Mouse (Mus musculus) forebrain, embryonic 13.5 days (tissue): ENCODE measurements around the gene Vps13c. TPM values are rescaled to one million over a fixed set of nuclear protein-coding genes. Genes with fewer than 3 reads are reported as not detected.

Experiments
- ATAC-seq: fragments of 200-750 bp; cut with Nextera tagmentation; 2 replicates; pipeline ENCODE4 v1.8.0; 2017
- H3K27ac ChIP-seq: fragments of 300-500 bp; sonication (generic); 2 replicates; pipeline ENCODE4 v1.5.1; 2015; ENCODE audit warnings: inconsistent platforms, mild to moderate bottlenecking, moderate library complexity
- H3K27me3 ChIP-seq: fragments of 300-500 bp; sonication (generic); 2 replicates; pipeline ENCODE4 v1.6.1; 2015; ENCODE audit warnings: mild to moderate bottlenecking, inconsistent platforms
- H3K36me3 ChIP-seq: fragments of 300-500 bp; sonication (generic); 2 replicates; pipeline ENCODE4 v1.6.1; 2015; ENCODE audit warnings: mild to moderate bottlenecking, inconsistent platforms; ENCODE audit not compliant: poor library complexity, severe bottlenecking
- H3K4me1 ChIP-seq: fragments of 300-500 bp; sonication (generic); 2 replicates; pipeline ENCODE4 v1.6.1; 2015; ENCODE audit warnings: inconsistent platforms
- H3K4me2 ChIP-seq: fragments of 300-500 bp; sonication (generic); 2 replicates; pipeline ENCODE4 v1.6.1; 2015; ENCODE audit warnings: inconsistent platforms, mild to moderate bottlenecking, moderate library complexity
- H3K4me3 ChIP-seq: fragments of 300-500 bp; sonication (generic); 2 replicates; pipeline ENCODE4 v1.5.1; 2015; ENCODE audit warnings: mild to moderate bottlenecking, inconsistent platforms
- H3K9ac ChIP-seq: fragments of 300-500 bp; sonication (generic); 2 replicates; pipeline ENCODE4 v1.6.1; 2015; ENCODE audit warnings: mild to moderate bottlenecking, inconsistent platforms
- H3K9me3 ChIP-seq: fragments of 300-500 bp; sonication (generic); replicated peaks from 2 replicates; pipeline ENCODE4 v1.6.1; 2016; ENCODE audit warnings: inconsistent platforms
- WGBS: fragments of 180-500 bp; shearing (Covaris S2); methylation state at CpG from one replicate; pipeline ENCODE4 v1.1.7; 2015; 5-methylcytosine and 5-hydroxymethylcytosine counted together
- polyA plus RNA-seq: library from polyadenylated mRNA; unstranded; fragments of >200 nt; fragmentation: Nextera tagmentation; extraction: Ambion mirVana; gene quantifications from 2 replicates; pipeline ENCODE4 v1.2.1, GENCODE M21; 2015

Gene Vps13c
- polyA plus RNA-seq, 1 experiment from 2014 or later: 8.1 TPM

GRCm38 (mm10) chr9:67837311-67837710, 2.9 kb upstream of the Vps13c start:
- H3K36me3 ChIP-seq: no peaks in the 10 kb centered on the region
- H3K4me2 ChIP-seq: no peak overlapping the region
- 89% methylated on average over 2 of the region's 2 CpGs for WGBS
- H3K27me3 ChIP-seq: peaks cover 19% of the 10 kb centered on the region
- H3K4me1 ChIP-seq: peaks cover 12% of the 10 kb centered on the region
- no peak overlapping the region for H3K4me3 ChIP-seq
- no peak overlapping the region for H3K27ac ChIP-seq
- ATAC-seq: no peak
- H3K9me3 ChIP-seq: no peaks in the 10 kb centered on the region
- no peak overlapping the region for H3K9ac ChIP-seq

- WGBS: 83% methylated on average over 5 of the region's 5 CpGs
- no peaks in the 10 kb centered on the region for H3K27me3 ChIP-seq
- no peak overlapping the region for H3K4me3 ChIP-seq
- no peaks in the 10 kb centered on the region for H3K9me3 ChIP-seq
- peaks cover 11% of the 10 kb centered on the region for H3K4me1 ChIP-seq
- H3K4me2 ChIP-seq: no peak overlapping the region
- no peak overlapping the region for H3K27ac ChIP-seq
- ATAC-seq: no peak
- H3K9ac ChIP-seq: no peak overlapping the region
- H3K36me3 ChIP-seq: no peaks in the 10 kb centered on the region
These were observed 2.6 kb downstream of the Vps13c start for GRCm38 (mm10) chr9:67842797-67843196.

DNA sequence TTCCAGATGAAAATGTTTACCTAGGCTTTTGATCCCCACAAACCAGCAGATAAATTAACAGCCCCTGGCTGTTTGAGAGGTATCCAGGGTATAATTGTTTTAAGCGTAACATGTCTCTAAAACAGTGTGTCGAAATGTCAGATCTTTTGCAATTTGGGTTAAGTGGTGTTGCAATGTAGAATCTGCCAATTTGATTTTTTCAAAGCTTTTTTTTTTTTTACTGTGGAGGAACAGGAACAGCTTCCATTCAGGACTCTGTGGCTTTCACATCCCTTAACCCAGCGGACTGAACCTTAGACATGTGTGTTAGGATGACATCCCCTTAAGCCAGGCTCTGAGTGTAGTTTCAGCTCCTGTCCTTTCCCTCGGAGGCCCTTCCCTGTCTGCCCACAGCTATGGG, 4.8 kb downstream of the Vps13c start:
- Histone ChIP-seq H3K9ac (no peak overlapping the region), H3K27me3 (no peaks in the 10 kb centered on the region), H3K4me1 (peaks cover 7% of the 10 kb centered on the region), H3K36me3 (no peaks in the 10 kb centered on the region), H3K9me3 (no peaks in the 10 kb centered on the region), H3K4me3 (no peak overlapping the region), H3K4me2 (no peak overlapping the region), H3K27ac (no peak overlapping the region)
- no peak for ATAC-seq
- 89% methylated on average over 4 of the region's 4 CpGs for WGBS

GRCm38 (mm10) chr9:67845648-67846047, 5.5 kb downstream of the Vps13c start:
- 87% methylated on average over 5 of the region's 5 CpGs for WGBS
- H3K4me2 ChIP-seq: no peak overlapping the region
- H3K9me3 ChIP-seq: no peaks in the 10 kb centered on the region
- H3K4me1 ChIP-seq: peaks cover 6% of the 10 kb centered on the region
- no peak overlapping the region for H3K4me3 ChIP-seq
- no peaks in the 10 kb centered on the region for H3K36me3 ChIP-seq
- ATAC-seq: no peak
- no peak overlapping the region for H3K27ac ChIP-seq
- H3K27me3 ChIP-seq: no peaks in the 10 kb centered on the region
- no peak overlapping the region for H3K9ac ChIP-seq

- no peaks in the 10 kb centered on the region for H3K36me3 ChIP-seq
- no peak overlapping the region for H3K4me3 ChIP-seq
- no peak for ATAC-seq
- WGBS: 96% methylated on average over 2 of the region's 2 CpGs
- H3K27me3 ChIP-seq: no peaks in the 10 kb centered on the region
- no peak overlapping the region for H3K4me2 ChIP-seq
- H3K9ac ChIP-seq: no peak overlapping the region
- H3K9me3 ChIP-seq: no peaks in the 10 kb centered on the region
- no peak overlapping the region for H3K27ac ChIP-seq
- H3K4me1 ChIP-seq: peaks cover 2% of the 10 kb centered on the region
These were observed 5.9 kb downstream of the Vps13c start for GRCm38 (mm10) chr9:67846089-67846488.

DNA sequence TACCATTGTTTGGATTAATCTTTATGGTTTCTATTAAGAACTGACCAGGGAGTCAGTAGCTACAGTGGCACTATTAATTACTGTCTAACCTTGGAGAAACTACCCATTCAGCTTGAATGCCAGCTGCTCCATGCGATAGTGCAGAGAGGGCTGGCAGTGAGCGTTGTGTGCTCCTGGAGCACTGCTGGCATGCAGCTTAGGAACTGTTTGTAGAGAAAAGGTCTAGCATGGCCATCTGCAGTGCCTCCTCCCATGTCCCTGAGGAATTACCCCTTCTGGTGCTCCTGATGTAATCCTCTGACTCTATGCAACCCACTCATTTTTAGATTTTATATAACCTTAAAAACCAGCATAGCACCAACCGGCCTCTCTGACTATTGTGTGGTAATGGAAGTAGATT, 7.4 kb downstream of the Vps13c start:
- no peak overlapping the region for H3K9ac ChIP-seq
- WGBS: 79% methylated on average over 3 of the region's 3 CpGs
- H3K4me2 ChIP-seq: no peak overlapping the region
- ATAC-seq: no peak
- no peak overlapping the region for H3K4me3 ChIP-seq
- no peaks in the 10 kb centered on the region for H3K9me3 ChIP-seq
- no peaks in the 10 kb centered on the region for H3K27me3 ChIP-seq
- H3K27ac ChIP-seq: no peak overlapping the region
- no peaks in the 10 kb centered on the region for H3K36me3 ChIP-seq
- no peaks in the 10 kb centered on the region for H3K4me1 ChIP-seq

- Histone ChIP-seq H3K4me2 (no peak overlapping the region), H3K27ac (no peak overlapping the region), H3K4me1 (no peaks in the 10 kb centered on the region), H3K9ac (no peak overlapping the region), H3K27me3 (no peaks in the 10 kb centered on the region), H3K9me3 (no peaks in the 10 kb centered on the region), H3K36me3 (peaks cover 4% of the 10 kb centered on the region; the same call in 1 of the 2 replicates), H3K4me3 (no peak overlapping the region)
- no peak for ATAC-seq
- WGBS: 84% methylated on average over 12 of the region's 12 CpGs
These were observed 9.2 kb downstream of the Vps13c start for GRCm38 (mm10) chr9:67849397-67849796.

DNA sequence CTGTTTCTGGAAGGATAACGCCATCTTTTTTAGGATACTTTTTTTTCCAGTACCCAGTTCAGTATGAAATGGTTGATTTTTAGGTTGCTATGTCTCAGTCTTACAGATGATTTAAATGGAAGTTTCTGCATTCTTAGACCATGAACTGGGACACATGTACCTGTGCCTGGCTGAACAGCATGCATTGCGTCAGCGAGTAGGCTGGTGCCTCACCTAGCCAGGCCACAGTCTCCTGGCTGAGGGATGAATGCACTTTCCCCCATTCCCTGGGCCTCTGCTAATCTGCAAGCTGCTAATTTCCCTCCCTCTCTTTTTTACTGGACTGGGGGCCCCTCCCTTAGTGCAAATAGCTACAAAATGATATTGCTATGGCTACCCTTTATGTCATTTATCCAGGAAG, 9.7 kb downstream of the Vps13c start:
- Histone ChIP-seq H3K4me1 (no peaks in the 10 kb centered on the region), H3K36me3 (peaks cover 6% of the 10 kb centered on the region), H3K27ac (no peak overlapping the region), H3K9ac (no peak overlapping the region), H3K9me3 (no peaks in the 10 kb centered on the region), H3K4me3 (no peak overlapping the region), H3K4me2 (no peak overlapping the region), H3K27me3 (no peaks in the 10 kb centered on the region)
- WGBS: 94% methylated on average over 3 of the region's 3 CpGs
- ATAC-seq: no peak

DNA sequence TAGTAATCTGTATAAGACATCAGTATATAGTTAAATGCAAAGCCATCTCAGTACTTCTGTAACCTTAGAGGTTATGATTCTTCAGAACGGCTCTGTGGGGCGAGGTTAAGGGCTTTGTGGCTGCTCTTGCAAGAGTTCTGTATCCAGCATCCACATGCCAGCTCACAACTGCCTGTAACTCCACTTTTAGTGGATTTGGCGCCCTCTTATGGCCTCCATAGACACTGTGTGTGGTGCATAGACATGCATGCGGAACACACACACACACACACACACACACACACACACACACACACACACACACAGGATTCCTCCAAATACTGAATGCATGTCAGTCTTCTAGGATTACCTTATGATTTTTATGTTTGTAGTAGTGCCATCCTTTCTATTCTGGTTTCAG, 11.0 kb downstream of the Vps13c start:
- WGBS: 76% methylated on average over 4 of the region's 4 CpGs
- ATAC-seq: no peak
- no peak overlapping the region for H3K4me3 ChIP-seq
- no peaks in the 10 kb centered on the region for H3K4me1 ChIP-seq
- no peak overlapping the region for H3K4me2 ChIP-seq
- H3K27ac ChIP-seq: no peak overlapping the region
- no peaks in the 10 kb centered on the region for H3K27me3 ChIP-seq
- H3K9ac ChIP-seq: no peak overlapping the region
- peaks cover 11% of the 10 kb centered on the region for H3K36me3 ChIP-seq
- H3K9me3 ChIP-seq: no peaks in the 10 kb centered on the region

- ATAC-seq: no peak
- Histone ChIP-seq H3K27me3 (no peaks in the 10 kb centered on the region), H3K4me3 (no peak overlapping the region), H3K4me2 (no peak overlapping the region), H3K9me3 (no peaks in the 10 kb centered on the region), H3K4me1 (no peaks in the 10 kb centered on the region), H3K27ac (no peak overlapping the region), H3K36me3 (peaks cover 12% of the 10 kb centered on the region), H3K9ac (no peak overlapping the region)
- WGBS: 91% methylated on average over 2 of the region's 2 CpGs
These were observed 20.1 kb downstream of the Vps13c start for GRCm38 (mm10) chr9:67860273-67860672.

GRCm38 (mm10) chr9:67863332-67863731, 23.1 kb downstream of the Vps13c start:
- no peak for ATAC-seq
- Histone ChIP-seq H3K27ac (no peak overlapping the region), H3K9ac (no peak overlapping the region), H3K4me3 (no peak overlapping the region), H3K27me3 (no peaks in the 10 kb centered on the region), H3K36me3 (0 out of 2 replicates have a peak, but pooled peaks cover 3% of the 10 kb centered on the region), H3K9me3 (no peaks in the 10 kb centered on the region), H3K4me2 (no peak overlapping the region), H3K4me1 (peaks cover 7% of the 10 kb centered on the region; the same call in 1 of the 2 replicates)
- 91% methylated on average over 5 of the region's 5 CpGs for WGBS

- H3K4me1 ChIP-seq: peaks cover 7% of the 10 kb centered on the region; the same call in 1 of the 2 replicates
- no peaks in the 10 kb centered on the region for H3K9me3 ChIP-seq
- H3K9ac ChIP-seq: no peak overlapping the region
- H3K27me3 ChIP-seq: no peaks in the 10 kb centered on the region
- WGBS: 34% methylated on average over 4 of the region's 4 CpGs
- H3K4me3 ChIP-seq: no peak overlapping the region
- ATAC-seq: no peak
- H3K36me3 ChIP-seq: 0 out of 2 replicates have a peak, but pooled peaks cover 3% of the 10 kb centered on the region
- no peak overlapping the region for H3K27ac ChIP-seq
- no peak overlapping the region for H3K4me2 ChIP-seq
These were observed 23.8 kb downstream of the Vps13c start for GRCm38 (mm10) chr9:67864011-67864410.

- Histone ChIP-seq H3K9ac (no peak overlapping the region), H3K36me3 (no peaks in the 10 kb centered on the region), H3K4me1 (peaks cover 7% of the 10 kb centered on the region; the same call in 1 of the 2 replicates), H3K9me3 (no peaks in the 10 kb centered on the region), H3K27ac (no peak overlapping the region), H3K27me3 (no peaks in the 10 kb centered on the region), H3K4me2 (no peak overlapping the region), H3K4me3 (no peak overlapping the region)
- no peak for ATAC-seq
- WGBS: 85% methylated on average over 7 of the region's 7 CpGs
These were observed 25.2 kb downstream of the Vps13c start for GRCm38 (mm10) chr9:67865411-67865810.
